Mouse (Mus musculus) heart, embryonic 13.5 days (tissue): Measurements from ENCODE around the gene Srp68. TPM values are rescaled to one million over a fixed set of nuclear protein-coding genes. Genes with fewer than 3 reads are reported as not detected.
A peak's percentile ranks its signal among the peaks of the same experiment; 100 is the strongest.

Experiments used
- ATAC-seq: fragments of 200-750 bp; cut with Nextera tagmentation; 2 replicates; pipeline ENCODE4 v1.8.0; 2017; ENCODE audit warnings: moderate TSS enrichment; ENCODE audit not compliant: insufficient number of reproducible peaks, low FRiP score, low TSS enrichment; ENCODE audit errors: extremely low read depth
- H3K27ac ChIP-seq: fragments of 300-500 bp; sonication (generic); replicated peaks from 2 replicates; pipeline ENCODE4 v1.5.1; 2015; ENCODE audit warnings: moderate library complexity, mild to moderate bottlenecking, inconsistent platforms
- H3K27me3 ChIP-seq: fragments of 300-500 bp; sonication (generic); replicated peaks from 2 replicates; pipeline ENCODE4 v1.6.1; 2015; ENCODE audit warnings: mild to moderate bottlenecking, inconsistent platforms
- H3K36me3 ChIP-seq: fragments of 300-500 bp; sonication (generic); 2 replicates; pipeline ENCODE4 v1.6.1; 2015; ENCODE audit warnings: mild to moderate bottlenecking, inconsistent platforms
- H3K4me1 ChIP-seq: fragments of 300-500 bp; sonication (generic); 2 replicates; pipeline ENCODE4 v1.6.1; 2015; ENCODE audit warnings: inconsistent platforms
- H3K4me2 ChIP-seq: fragments of 300-500 bp; sonication (generic); 2 replicates; pipeline ENCODE4 v1.6.1; 2015; ENCODE audit warnings: inconsistent platforms, mild to moderate bottlenecking, moderate library complexity
- H3K4me3 ChIP-seq: fragments of 300-500 bp; sonication (generic); 2 replicates; pipeline ENCODE4 v1.5.1; 2015; ENCODE audit warnings: moderate library complexity, mild to moderate bottlenecking, inconsistent platforms
- H3K9ac ChIP-seq: fragments of 300-500 bp; sonication (generic); 2 replicates; pipeline ENCODE4 v1.6.1; 2015; ENCODE audit warnings: inconsistent platforms, mild to moderate bottlenecking, moderate library complexity
- H3K9me3 ChIP-seq: fragments of 300-500 bp; sonication (generic); 2 replicates; pipeline ENCODE4 v1.6.1; 2016; ENCODE audit warnings: inconsistent platforms
- WGBS: fragments of 180-500 bp; shearing (Covaris S2); methylation state at CpG from one replicate; pipeline ENCODE4 v1.1.7; 2015; ENCODE audit warnings: mixed read lengths; 5-methylcytosine and 5-hydroxymethylcytosine counted together
- polyA plus RNA-seq: library from polyadenylated mRNA; unstranded; fragments of >200 nt; fragmentation: Nextera tagmentation; extraction: Ambion mirVana; gene quantifications from 2 replicates; pipeline ENCODE4 v1.2.1, GENCODE M21; 2015

The Srp68 gene
- polyA plus RNA-seq: 63.6 and 64.6 TPM in 2 replicates

GRCm38 (mm10) chr11:116274045-116274666 lies at the start of gene Srp68:
Gene Srp68, minus strand, starts transcription at chr11:116274217.
- ATAC-seq: peak; percentile 92
- Histone ChIP-seq H3K4me1 (peaks cover 26% of the 10 kb centered on the region), H3K9me3 (no peaks in the 10 kb centered on the region), H3K27me3 (peaks cover 4% of the 10 kb centered on the region; the same call in 1 of the 2 replicates), H3K4me2 (peak within 1 kb of the TSS; percentile 81), H3K27ac (peak within 1 kb of the TSS; percentile 82), H3K4me3 (peak within 1 kb of the TSS; percentile 98), H3K36me3 (peaks cover 34% of the 10 kb centered on the region), H3K9ac (peak within 1 kb of the TSS; percentile 99)
- 4% methylated on average over 32 of the region's 32 CpGs for WGBS

DNA sequence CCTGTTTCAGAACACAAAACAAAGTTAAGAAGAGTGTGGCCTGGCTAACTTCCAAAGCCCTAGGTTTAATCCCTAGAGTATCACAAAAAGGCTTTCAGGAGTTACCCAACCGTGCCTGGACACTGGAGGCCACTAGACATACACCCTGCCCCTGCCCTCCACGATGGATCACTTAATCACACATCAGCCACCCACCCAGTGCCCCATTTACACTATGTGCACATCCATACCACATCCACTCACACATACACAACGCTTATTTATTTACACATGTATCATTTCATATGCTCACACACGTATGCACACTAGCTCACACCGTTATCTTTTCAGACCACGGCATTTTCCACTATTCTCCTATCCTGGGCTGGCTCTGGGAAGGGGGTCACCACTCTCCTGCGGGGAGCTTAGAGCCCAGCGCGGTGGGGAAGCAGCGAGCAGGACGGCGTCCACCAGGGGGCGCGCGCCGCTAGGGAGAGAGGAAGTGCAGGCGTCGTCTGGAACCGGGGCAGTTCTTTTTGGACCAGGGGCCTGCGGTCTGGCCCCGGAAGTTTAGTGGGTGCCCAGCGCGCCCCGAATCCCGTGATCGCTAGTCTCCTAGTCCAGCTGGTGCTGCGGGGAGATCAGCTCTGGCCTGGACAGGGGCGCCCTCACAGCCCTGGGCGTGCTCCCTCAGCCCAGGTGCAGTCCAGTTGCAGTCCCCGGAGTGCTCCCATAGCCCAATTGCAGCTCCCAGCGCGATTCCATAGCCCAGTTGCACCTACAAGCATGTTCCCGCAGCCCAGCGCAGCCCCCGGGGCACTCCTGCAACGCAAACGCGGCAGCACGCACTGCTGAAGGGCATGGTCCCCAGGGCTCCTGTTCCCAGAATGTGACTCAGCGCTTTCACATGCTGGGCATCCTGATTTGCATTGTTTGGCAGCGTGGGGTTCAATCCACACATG lies 45.0 kb upstream of the Srp68 start:
- Histone ChIP-seq H3K4me1 (peaks cover 6% of the 10 kb centered on the region), H3K27ac (no peak overlapping the region), H3K4me3 (peak overlapping the region; percentile 59), H3K9ac (peak overlapping the region; percentile 86), H3K4me2 (peak overlapping the region; percentile 100), H3K36me3 (no peaks in the 10 kb centered on the region), H3K9me3 (no peaks in the 10 kb centered on the region), H3K27me3 (peaks cover 35% of the 10 kb centered on the region)
- WGBS: 3% methylated on average over 41 of the region's 41 CpGs
- ATAC-seq: peak; percentile 60

- H3K4me1 ChIP-seq: no peaks in the 10 kb centered on the region
- no peaks in the 10 kb centered on the region for H3K36me3 ChIP-seq
- no peak overlapping the region for H3K27ac ChIP-seq
- no peaks in the 10 kb centered on the region for H3K9me3 ChIP-seq
- ATAC-seq: no peak
- H3K4me3 ChIP-seq: no peak overlapping the region
- H3K4me2 ChIP-seq: no peak overlapping the region
- H3K9ac ChIP-seq: no peak overlapping the region
- WGBS: 46% methylated on average over 8 of the region's 8 CpGs
- peaks cover 15% of the 10 kb centered on the region; the same call in 1 of the 2 replicates for H3K27me3 ChIP-seq
Observed at GRCm38 (mm10) chr11:116312359-116312758, 38.3 kb upstream of the Srp68 start.

GRCm38 (mm10) chr11:116311169-116311568 lies 37.2 kb upstream of the Srp68 start:
- Histone ChIP-seq H3K36me3 (no peaks in the 10 kb centered on the region), H3K27ac (no peak overlapping the region), H3K4me1 (peaks cover under 1% of the 10 kb centered on the region; the same call in 1 of the 2 replicates), H3K9ac (no peak overlapping the region), H3K9me3 (no peaks in the 10 kb centered on the region), H3K27me3 (peaks cover 13% of the 10 kb centered on the region; the same call in 1 of the 2 replicates), H3K4me2 (no peak overlapping the region), H3K4me3 (no peak overlapping the region)
- WGBS: 37% methylated on average over 8 of the region's 8 CpGs
- no peak for ATAC-seq

DNA sequence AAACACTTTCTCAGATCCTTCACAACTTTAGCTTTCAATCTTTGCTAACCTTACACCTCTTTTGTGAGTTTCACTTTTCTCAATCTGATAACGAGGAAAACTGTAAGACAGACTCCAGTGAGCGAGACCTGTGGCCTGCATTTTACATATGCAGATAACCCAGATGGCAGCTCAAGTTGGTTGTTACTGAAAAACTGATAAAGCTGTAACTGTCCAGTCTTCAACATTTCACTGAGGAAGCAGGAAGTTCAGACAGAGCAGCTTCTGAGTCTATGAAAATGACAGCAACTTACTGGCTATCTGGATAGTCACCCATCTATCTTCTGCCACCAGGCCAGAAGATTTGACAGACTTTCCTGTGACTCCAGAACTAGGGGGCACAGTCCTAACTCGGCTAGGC lies 35.6 kb upstream of the Srp68 start:
- H3K4me3 ChIP-seq: no peak overlapping the region
- WGBS: 59% methylated on average over 3 of the region's 3 CpGs
- H3K9me3 ChIP-seq: no peaks in the 10 kb centered on the region
- H3K27ac ChIP-seq: no peak overlapping the region
- ATAC-seq: no peak
- H3K27me3 ChIP-seq: peaks cover 5% of the 10 kb centered on the region; the same call in 1 of the 2 replicates
- peaks cover 7% of the 10 kb centered on the region for H3K4me1 ChIP-seq
- no peak overlapping the region for H3K4me2 ChIP-seq
- no peak overlapping the region for H3K9ac ChIP-seq
- peaks cover 7% of the 10 kb centered on the region for H3K36me3 ChIP-seq

- H3K9me3 ChIP-seq: no peaks in the 10 kb centered on the region
- H3K36me3 ChIP-seq: peaks cover 24% of the 10 kb centered on the region
- no peak for ATAC-seq
- H3K4me3 ChIP-seq: no peak overlapping the region
- no peak overlapping the region for H3K4me2 ChIP-seq
- 93% methylated on average over 12 of the region's 12 CpGs for WGBS
- H3K9ac ChIP-seq: no peak overlapping the region
- no peak overlapping the region for H3K27ac ChIP-seq
- peaks cover 5% of the 10 kb centered on the region; the same call in 1 of the 2 replicates for H3K27me3 ChIP-seq
- peaks cover 7% of the 10 kb centered on the region for H3K4me1 ChIP-seq
Observed at GRCm38 (mm10) chr11:116307762-116308531, 33.9 kb upstream of the Srp68 start.

DNA sequence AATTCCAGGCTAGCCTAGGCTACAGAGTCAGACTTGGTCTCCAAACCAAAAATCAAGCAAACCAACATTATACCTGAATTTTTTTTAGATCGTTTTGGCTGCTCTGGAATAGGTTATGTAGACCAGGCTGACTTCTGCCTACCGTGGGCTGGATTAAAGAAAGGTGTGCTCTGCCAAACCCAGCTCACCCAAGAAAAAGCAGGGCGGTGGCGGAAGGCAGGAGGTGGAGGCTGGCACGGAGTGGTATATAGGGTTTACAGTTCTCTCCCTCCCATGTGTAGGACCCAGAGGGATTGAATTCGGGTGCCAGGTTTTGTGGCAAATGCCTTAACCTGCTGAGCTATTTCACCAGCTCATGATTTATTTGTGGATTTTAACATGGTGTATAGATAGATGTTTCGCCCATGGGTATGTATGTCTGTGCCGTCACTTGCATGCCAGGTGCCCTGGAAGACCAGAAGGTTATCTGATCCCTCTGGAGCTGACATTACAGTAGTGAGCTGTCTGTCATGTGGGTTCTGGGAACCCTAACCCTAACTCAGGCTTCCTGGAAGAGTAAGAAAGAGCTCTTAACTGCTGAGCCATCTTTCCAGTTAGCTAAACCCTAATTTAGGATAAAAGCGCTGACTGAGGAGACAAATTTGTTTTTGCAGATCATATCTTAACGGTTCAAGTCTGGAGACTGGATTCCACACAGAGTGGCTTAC lies 33.2 kb upstream of the Srp68 start, which contains the start of gene Exoc7:
TSS of gene Exoc7 (minus strand) at position 215 of the 707 bp plus-strand sequence.
- peak within 1 kb of the TSS; percentile 88 for H3K9ac ChIP-seq
- WGBS: 79% methylated on average over 10 of the region's 10 CpGs
- peaks cover 32% of the 10 kb centered on the region for H3K36me3 ChIP-seq
- ATAC-seq: no peak
- H3K27ac ChIP-seq: 0 out of 2 replicates have a peak within 1 kb of the TSS, but pooled peaks have one; percentile 13
- peak within 1 kb of the TSS; percentile 70 for H3K4me3 ChIP-seq
- H3K9me3 ChIP-seq: no peaks in the 10 kb centered on the region
- peaks cover 7% of the 10 kb centered on the region for H3K4me1 ChIP-seq
- peak within 1 kb of the TSS; percentile 89 for H3K4me2 ChIP-seq
- H3K27me3 ChIP-seq: peaks cover 5% of the 10 kb centered on the region; the same call in 1 of the 2 replicates

DNA sequence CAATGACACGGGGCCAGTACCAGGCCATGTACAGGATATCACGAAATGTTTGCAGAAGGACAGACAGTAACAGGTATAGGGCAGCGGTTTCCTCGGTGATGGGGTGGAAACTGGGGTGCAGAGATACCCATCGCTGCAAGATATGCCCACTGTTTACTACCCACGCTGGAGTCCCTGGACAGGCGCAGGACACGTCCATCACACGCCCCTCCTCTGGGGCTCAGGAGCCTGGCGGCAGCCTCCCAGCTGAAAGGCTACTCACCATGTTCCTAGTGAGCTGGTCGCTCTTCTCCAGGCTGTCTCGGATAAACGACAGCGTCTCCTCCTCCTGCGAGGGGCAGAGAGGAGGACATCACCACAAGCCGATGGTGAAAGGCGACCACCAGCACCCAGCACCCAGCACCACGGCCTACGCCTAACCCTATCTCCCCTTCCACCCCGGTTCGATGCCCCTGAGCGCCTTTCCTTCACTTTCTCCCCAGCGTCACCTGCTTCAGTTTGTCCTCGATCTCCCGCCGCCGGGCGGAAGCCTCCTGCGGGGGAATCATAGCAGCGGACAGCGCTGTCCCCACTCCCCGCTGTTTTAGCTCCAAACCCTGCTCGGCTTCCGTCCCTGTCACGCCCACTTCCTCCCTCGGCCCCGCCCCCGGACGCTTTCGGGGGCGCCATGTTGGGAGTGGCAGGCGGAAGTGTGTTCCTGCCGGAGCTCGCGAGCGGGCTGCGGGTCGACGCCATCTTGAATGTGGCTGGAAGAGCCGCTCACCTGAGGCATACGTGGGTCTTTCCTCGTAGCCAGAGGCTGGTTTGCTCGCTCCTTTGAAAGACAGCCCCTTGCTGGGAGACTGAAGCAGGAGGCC lies 32.3 kb upstream of the Srp68 start:
- ATAC-seq: peak; percentile 87
- H3K9ac ChIP-seq: peak overlapping the region; percentile 88
- 0 out of 2 replicates have a peak overlapping the region, but pooled peaks have one; percentile 13 for H3K27ac ChIP-seq
- H3K4me1 ChIP-seq: peaks cover 7% of the 10 kb centered on the region
- peak overlapping the region; percentile 70 for H3K4me3 ChIP-seq
- WGBS: 2% methylated on average over 53 of the region's 53 CpGs
- peaks cover 40% of the 10 kb centered on the region for H3K36me3 ChIP-seq
- H3K27me3 ChIP-seq: peaks cover 5% of the 10 kb centered on the region; the same call in 1 of the 2 replicates
- H3K9me3 ChIP-seq: no peaks in the 10 kb centered on the region
- H3K4me2 ChIP-seq: peak overlapping the region; percentile 89

DNA sequence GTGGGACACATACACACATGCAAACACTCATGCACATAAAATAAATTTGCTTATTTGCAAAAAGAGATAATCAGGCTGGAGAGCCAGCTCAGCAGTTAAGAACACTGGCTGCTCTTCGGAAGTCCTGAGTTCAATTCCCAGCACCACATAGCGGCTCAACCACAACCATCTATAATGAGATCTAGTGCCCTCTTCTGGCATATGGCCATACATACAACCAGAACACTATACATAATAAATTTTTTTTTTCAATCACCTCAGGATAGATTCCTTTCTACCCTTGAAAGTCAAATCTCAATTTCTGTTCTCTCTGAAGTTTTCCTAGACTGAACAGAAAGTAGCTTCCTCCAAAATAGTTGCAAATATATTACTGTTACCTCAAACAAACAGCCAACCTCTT lies 31.4 kb upstream of the Srp68 start:
- Histone ChIP-seq H3K27me3 (no peaks in the 10 kb centered on the region), H3K4me1 (peaks cover 7% of the 10 kb centered on the region), H3K9me3 (no peaks in the 10 kb centered on the region), H3K4me3 (peak overlapping the region; percentile 70), H3K9ac (peak overlapping the region; percentile 88; the same call in 1 of the 2 replicates), H3K4me2 (peak overlapping the region; percentile 89), H3K36me3 (peaks cover 49% of the 10 kb centered on the region), H3K27ac (no peak overlapping the region)
- no peak for ATAC-seq
- WGBS: 95% methylated on average over 2 of the region's 2 CpGs

GRCm38 (mm10) chr11:116298621-116299020 lies 24.6 kb upstream of the Srp68 start:
- Histone ChIP-seq H3K4me3 (no peak overlapping the region), H3K27me3 (no peaks in the 10 kb centered on the region), H3K4me1 (no peaks in the 10 kb centered on the region), H3K9me3 (no peaks in the 10 kb centered on the region), H3K27ac (no peak overlapping the region), H3K9ac (no peak overlapping the region), H3K36me3 (peaks cover 86% of the 10 kb centered on the region), H3K4me2 (no peak overlapping the region)
- ATAC-seq: no peak
- WGBS: 82% methylated on average over 6 of the region's 6 CpGs
